Mouse (Mus musculus) CH12.LX (cell line): ENCODE measurements at regions not wholly inside any gene's neighbourhood (a gene's known extent, or its start where the extent isn't known, plus 50 kb on each side); places are given as distances from the start of the nearest gene placed in this dataset.

Experiments
- DNase-seq: peaks from one replicate; pipeline ENCODE4 v3.0.0-alpha.2; 2013; ENCODE audit errors: extremely low read depth
- H3K27ac ChIP-seq: 2 replicates; pipeline ENCODE4 v1.5.1; 2012; ENCODE audit warnings: low read depth, mild to moderate bottlenecking, control low read depth, moderate library complexity; ENCODE audit not compliant: insufficient read depth
- H3K27me3 ChIP-seq: replicated peaks from 2 replicates; pipeline ENCODE3; 2012; ENCODE audit warnings: inconsistent platforms
- H3K36me3 ChIP-seq, 2 experiments: replicated peaks in 1 of 2; 2 replicates each; pipeline versions ENCODE3 to v1.6.1; 2012; ENCODE audit warnings: inconsistent platforms in 1 of 2, low read length in 1 of 2, mild to moderate bottlenecking in 1 of 2, mixed read lengths in 1 of 2, moderate library complexity in 1 of 2; ENCODE audit not compliant: control insufficient read depth in 1 of 2, insufficient read depth in 1 of 2
- H3K4me1 ChIP-seq, 2 experiments: 2 replicates each; pipeline ENCODE4 v1.6.1; 2012; ENCODE audit warnings: inconsistent platforms in 1 of 2, moderate library complexity in 1 of 2; ENCODE audit not compliant: insufficient read depth in 2 of 2, control insufficient read depth in 1 of 2
- H3K4me2 ChIP-seq: 2 replicates; pipeline ENCODE4 v1.6.1; 2012; ENCODE audit warnings: low read depth, mild to moderate bottlenecking, control low read depth; ENCODE audit not compliant: poor library complexity, insufficient read depth, severe bottlenecking
- H3K4me3 ChIP-seq, 3 experiments: fragments of 150-350 bp in 1 of 3; sonication (generic) in 1 of 3; replicated peaks in 1 of 3; 2 replicates each; pipeline versions ENCODE3 to v1.5.1; 2011 to 2012; ENCODE audit warnings: low read depth in 2 of 3, low read length in 2 of 3, mild to moderate bottlenecking in 2 of 3, moderate library complexity in 2 of 3, control low read depth in 1 of 3, improper control_type of control experiment in 1 of 3, inconsistent platforms in 1 of 3, mixed read lengths in 1 of 3; ENCODE audit not compliant: poor library complexity in 1 of 3
- H3K79me2 ChIP-seq: replicated peaks from 2 replicates; pipeline ENCODE4 v1.6.1; 2012; ENCODE audit warnings: mild to moderate bottlenecking, moderate library complexity; ENCODE audit not compliant: control insufficient read depth, poor library complexity, insufficient read depth, severe bottlenecking; ENCODE audit errors: extremely low read depth
- H3K9ac ChIP-seq: 2 replicates; pipeline ENCODE4 v1.6.1; 2012; ENCODE audit warnings: low read depth, mild to moderate bottlenecking, control low read depth, moderate library complexity; ENCODE audit not compliant: insufficient read depth
- H3K9me3 ChIP-seq: replicated peaks from 2 replicates; pipeline ENCODE3; 2012; ENCODE audit warnings: low read length, inconsistent platforms, mixed read lengths
- BHLHE40 ChIP-seq: IDR thresholded peaks from 2 replicates; pipeline ENCODE4 v1.6.1; 2011; ENCODE audit warnings: mild to moderate bottlenecking, low read depth, low read length, improper control_type of control experiment
- CHD1 ChIP-seq: IDR thresholded peaks from 2 replicates; pipeline ENCODE4 v1.6.1; 2012; ENCODE audit warnings: low read depth, low read length, improper control_type of control experiment, inconsistent platforms
- CHD2 ChIP-seq: IDR thresholded peaks from 2 replicates; pipeline ENCODE4 v1.6.1; 2011; ENCODE audit warnings: low read length, improper control_type of control experiment
- E2F4 ChIP-seq: IDR thresholded peaks from 2 replicates; pipeline ENCODE4 v1.6.1; 2011; ENCODE audit warnings: low read depth, low read length, improper control_type of control experiment; ENCODE audit not compliant: insufficient replicate concordance
- ELF1 ChIP-seq: IDR thresholded peaks from 2 replicates; pipeline ENCODE4 v1.6.1; 2014; ENCODE audit warnings: low read depth, mild to moderate bottlenecking, inconsistent platforms, low read length, improper control_type of control experiment
- EP300 ChIP-seq: IDR thresholded peaks from 2 replicates; pipeline ENCODE4 v1.6.1; 2011; ENCODE audit warnings: low read length, improper control_type of control experiment
- GABPA ChIP-seq: IDR thresholded peaks from 2 replicates; pipeline ENCODE4 v1.6.1; 2012; ENCODE audit warnings: low read depth, low read length, improper control_type of control experiment, inconsistent platforms; ENCODE audit not compliant: insufficient replicate concordance
- HCFC1 ChIP-seq: IDR thresholded peaks from 2 replicates; pipeline ENCODE4 v1.6.1; 2012; ENCODE audit warnings: low read depth, mild to moderate bottlenecking, inconsistent platforms, low read length, improper control_type of control experiment
- JUN ChIP-seq: IDR thresholded peaks from 2 replicates; pipeline ENCODE4 v1.6.1; 2011; ENCODE audit warnings: low read depth, mild to moderate bottlenecking, low read length, improper control_type of control experiment, moderate library complexity; ENCODE audit not compliant: insufficient read depth
- KAT2A ChIP-seq: IDR thresholded peaks from 2 replicates; pipeline ENCODE4 v1.6.1; 2012; ENCODE audit warnings: low read length, improper control_type of control experiment, inconsistent platforms; ENCODE audit not compliant: insufficient replicate concordance
- MAFK ChIP-seq: IDR thresholded peaks from 2 replicates; pipeline ENCODE4 v1.6.1; 2011; ENCODE audit warnings: low read length, improper control_type of control experiment; ENCODE audit not compliant: insufficient replicate concordance
- MAX ChIP-seq: IDR thresholded peaks from 2 replicates; pipeline ENCODE4 v1.6.1; 2011; ENCODE audit warnings: low read length, improper control_type of control experiment
- MEF2A ChIP-seq: IDR thresholded peaks from 2 replicates; pipeline ENCODE4 v1.6.1; 2014; ENCODE audit warnings: low read depth, mild to moderate bottlenecking, inconsistent platforms, low read length, improper control_type of control experiment, borderline replicate concordance
- NELFE ChIP-seq: IDR thresholded peaks from 2 replicates; pipeline ENCODE4 v1.6.1; 2011; ENCODE audit warnings: low read depth, low read length, improper control_type of control experiment
- NRF1 ChIP-seq: IDR thresholded peaks from 2 replicates; pipeline ENCODE4 v1.6.1; 2014; ENCODE audit warnings: low read depth, mild to moderate bottlenecking, inconsistent platforms, low read length, improper control_type of control experiment, moderate library complexity
- PAX5 ChIP-seq: IDR thresholded peaks from 2 replicates; pipeline ENCODE4 v1.6.1; 2012; ENCODE audit warnings: low read length, inconsistent platforms, mixed read lengths
- POLR2AphosphoS2 ChIP-seq: IDR thresholded peaks from 2 replicates; pipeline ENCODE4 v1.6.1; 2011; ENCODE audit warnings: low read depth, low read length, improper control_type of control experiment
- RAD21 ChIP-seq: IDR thresholded peaks from 2 replicates; pipeline ENCODE4 v1.6.1; 2011; ENCODE audit warnings: low read depth, mild to moderate bottlenecking, low read length, improper control_type of control experiment, moderate library complexity
- TBP ChIP-seq: conservative IDR thresholded peaks from 2 replicates; pipeline ENCODE4 v1.6.1; 2011; ENCODE audit warnings: low read depth, low read length, improper control_type of control experiment
- TCF12 ChIP-seq: IDR thresholded peaks from 2 replicates; pipeline ENCODE4 v1.6.1; 2014; ENCODE audit warnings: low read depth, mild to moderate bottlenecking, inconsistent platforms, low read length, improper control_type of control experiment
- UBTF ChIP-seq: IDR thresholded peaks from 2 replicates; pipeline ENCODE4 v1.6.1; 2012; ENCODE audit warnings: low read depth, mild to moderate bottlenecking, inconsistent platforms, low read length, improper control_type of control experiment, moderate library complexity
- USF2 ChIP-seq: conservative IDR thresholded peaks from 2 replicates; pipeline ENCODE4 v1.6.1; 2011; ENCODE audit warnings: low read depth, low read length, improper control_type of control experiment
- ZC3H11A ChIP-seq: IDR thresholded peaks from 2 replicates; pipeline ENCODE4 v1.6.1; 2012; ENCODE audit warnings: low read depth, mild to moderate bottlenecking, inconsistent platforms, low read length, improper control_type of control experiment
- ZKSCAN1 ChIP-seq: IDR thresholded peaks from 2 replicates; pipeline ENCODE4 v1.6.1; 2012; ENCODE audit warnings: low read depth, inconsistent platforms, low read length, improper control_type of control experiment, borderline replicate concordance
- ZMIZ1 ChIP-seq: IDR thresholded peaks from 2 replicates; pipeline ENCODE4 v1.6.1; 2012; ENCODE audit warnings: low read depth, mild to moderate bottlenecking, inconsistent platforms, low read length, improper control_type of control experiment
- ZNF384 ChIP-seq: IDR thresholded peaks from 2 replicates; pipeline ENCODE4 v1.6.1; 2012; ENCODE audit warnings: low read depth, low read length, improper control_type of control experiment, inconsistent platforms
- dilution Hi-C: fragments of 300-500 bp; cut with MboI; formaldehyde crosslinking; loops from 2 replicates; pipeline ENCODE4 v1.14.3; 2020; ENCODE audit warnings: low sequenced_read_pairs; ENCODE audit not compliant: extremely low pct_unique_long_range_greater_than_20kb, extremely low pct_ligation_motif_present
- in situ Hi-C: fragments of 300-500 bp; cut with MboI; formaldehyde crosslinking; loops from 3 replicates; pipeline ENCODE4 v1.14.3; 2019; ENCODE audit warnings: low sequenced_read_pairs, low pct_ligation_motif_present, low pct_unique_long_range_greater_than_20kb, mixed read lengths

DNA sequence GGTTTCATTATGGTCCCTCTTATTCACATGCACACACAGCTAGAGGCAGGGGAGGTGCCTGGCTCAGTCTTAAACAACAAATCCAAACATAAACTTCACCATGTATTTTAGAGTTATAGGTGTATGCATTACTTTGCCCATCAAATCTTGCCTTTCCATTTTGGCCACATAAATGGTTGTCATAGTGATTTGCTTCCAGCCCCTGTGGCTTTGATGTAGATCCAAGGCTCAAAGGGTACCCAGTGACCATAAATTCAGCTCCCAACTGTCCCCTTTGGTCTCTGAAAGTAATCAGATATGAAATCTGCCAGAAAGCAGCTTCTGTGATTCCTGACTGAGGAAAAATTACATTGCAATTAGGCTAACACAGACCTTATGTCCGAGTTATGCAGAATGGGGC lies 160.0 kb downstream of the Ppp4r2 start:
- TF ChIP-seq MAFK: no peak
- TF ChIP-seq TBP: no peak
- no peak for TF ChIP-seq JUN
- no peak for TF ChIP-seq CHD1
- no peak for TF ChIP-seq USF2
- no peak for TF ChIP-seq CHD2
- no peak for TF ChIP-seq NELFE
- no peak for TF ChIP-seq MAX
- no peak for TF ChIP-seq POLR2AphosphoS2
- TF ChIP-seq HCFC1: no peak
- TF ChIP-seq BHLHE40: no peak
- no peak for TF ChIP-seq UBTF
- no peak for TF ChIP-seq ZKSCAN1
- no peak for TF ChIP-seq RAD21
- Histone ChIP-seq H3K27me3 (peaks cover 45% of the 10 kb centered on the region), H3K79me2 (no peaks in the 10 kb centered on the region), H3K4me2 (no peak overlapping the region), H3K36me3 (no peaks in the 10 kb centered on the region), H3K9me3 (no peaks in the 10 kb centered on the region), H3K9ac (no peak overlapping the region), H3K27ac (no peak overlapping the region), H3K4me1 (no peaks in the 10 kb centered on the region), H3K4me3 (no peak overlapping the region)
- DNase-seq: no peak
- in situ Hi-C loops (no loop called here), dilution Hi-C loops (no loop called here)

DNA sequence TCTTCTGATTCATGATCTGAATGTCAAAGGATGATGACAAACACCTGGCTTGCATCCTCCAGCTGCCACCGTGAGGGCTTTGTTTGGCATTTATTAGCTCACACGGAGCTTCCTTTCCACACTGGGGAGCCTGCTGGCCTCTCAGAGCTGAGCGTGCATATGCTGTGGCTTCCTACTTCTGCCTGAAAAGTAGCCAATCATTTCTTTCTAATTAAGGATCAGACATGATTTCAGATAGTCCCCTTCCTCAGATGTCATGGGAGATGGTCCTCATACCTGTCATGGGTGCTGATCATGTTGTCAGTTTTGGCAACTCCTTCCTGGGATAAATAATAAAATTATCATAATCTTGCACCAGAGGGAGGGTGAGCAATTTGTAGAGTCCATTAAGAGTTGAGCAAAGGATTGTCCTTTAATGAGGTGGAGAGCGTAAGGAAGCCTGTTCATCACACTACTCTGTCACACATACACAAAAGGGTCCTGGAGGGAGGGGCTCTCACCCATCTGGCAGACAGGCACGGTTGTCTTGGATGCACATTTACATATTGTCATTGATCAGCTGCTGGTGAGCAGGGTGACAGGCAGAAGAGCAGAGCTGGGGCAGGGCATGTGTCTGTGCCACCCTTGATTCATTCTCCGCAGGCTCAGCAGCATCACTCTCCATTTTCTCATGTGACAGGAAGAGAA lies 162.6 kb downstream of the Ppp4r2 start:
- Histone ChIP-seq H3K27ac (no peak overlapping the region), H3K79me2 (no peaks in the 10 kb centered on the region), H3K9me3 (no peaks in the 10 kb centered on the region), H3K4me1 (no peaks in the 10 kb centered on the region), H3K4me2 (no peak overlapping the region), H3K9ac (no peak overlapping the region), H3K4me3 (no peak overlapping the region), H3K27me3 (peaks cover 47% of the 10 kb centered on the region), H3K36me3 (no peaks in the 10 kb centered on the region)
- dilution Hi-C loops: no loop called here
- TF ChIP-seq CHD1 (no peak), BHLHE40 (no peak), TBP (no peak), USF2 (no peak), UBTF (no peak), POLR2AphosphoS2 (no peak), ZMIZ1 (no peak), KAT2A (no peak), EP300 (no peak), JUN (no peak), ZNF384 (no peak), PAX5 (no peak), NRF1 (no peak), MAFK (no peak), ELF1 (no peak), GABPA (no peak), TCF12 (no peak), E2F4 (no peak), MEF2A (no peak), ZC3H11A (no peak)
- no peak for DNase-seq
- in situ Hi-C loops: no loop called here
